Mouse (Mus musculus): ENCODE data around the gene Myzap.

The Myzap gene

DNA sequence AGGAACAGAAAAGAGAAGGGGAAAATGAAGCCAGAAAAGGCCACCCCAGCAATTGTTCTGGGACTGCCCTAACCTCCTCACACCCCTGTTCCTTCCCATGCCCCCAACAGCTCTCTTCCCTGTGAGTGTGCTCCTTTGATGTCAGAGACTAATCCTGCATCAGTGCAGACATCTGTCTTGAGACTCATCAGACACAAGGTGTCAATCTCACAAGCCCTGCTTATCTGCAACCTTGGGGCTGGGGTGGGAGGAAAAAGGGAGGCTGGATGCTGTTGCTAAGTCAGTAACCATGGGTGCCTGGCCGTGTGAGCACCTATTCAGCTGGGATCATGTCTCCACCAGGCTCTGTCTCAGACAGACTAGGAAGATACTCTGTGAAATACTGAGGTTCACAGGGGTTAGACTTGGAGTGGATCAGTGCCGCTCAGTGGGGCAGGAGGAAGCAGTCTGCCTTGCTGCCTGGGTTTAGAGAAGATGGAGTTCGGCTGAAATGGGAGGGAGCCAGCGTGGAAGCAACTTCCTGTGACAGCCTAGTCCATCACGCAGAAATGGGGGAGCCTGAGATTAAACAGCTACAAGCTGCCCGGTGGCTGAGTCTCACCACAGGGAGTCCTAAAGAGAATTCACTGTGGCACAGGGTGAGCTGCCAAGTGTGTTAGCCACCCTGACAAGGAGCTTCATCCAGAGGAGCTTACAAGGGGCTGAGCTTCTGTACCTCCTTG, 12.9 kb upstream of the Myzap start:
- in situ Hi-C loops (cut with MboI, MseI) = no loop called here

DNA sequence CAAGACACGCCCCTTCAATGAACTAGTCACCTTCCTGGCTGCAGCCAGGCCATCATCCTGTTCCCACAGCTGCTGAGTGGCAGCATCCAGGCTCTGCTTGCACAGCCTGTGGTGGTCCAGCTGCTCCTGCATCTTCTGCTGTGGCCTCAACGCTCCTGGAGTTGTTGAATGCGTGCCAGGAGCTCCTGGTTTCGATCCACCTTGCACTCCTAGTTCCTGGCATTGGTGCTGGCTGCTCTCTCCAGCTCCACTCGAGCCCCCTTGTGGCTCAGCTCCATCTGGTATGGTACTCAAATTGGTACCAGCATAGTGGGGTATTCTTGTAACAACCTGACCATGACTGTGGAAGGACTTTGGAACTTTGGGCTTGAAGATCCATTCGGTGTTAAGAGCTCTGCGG, 7.7 kb upstream of the Myzap start:
- in situ Hi-C loops (cut with MboI, MseI) = no loop called here

DNA sequence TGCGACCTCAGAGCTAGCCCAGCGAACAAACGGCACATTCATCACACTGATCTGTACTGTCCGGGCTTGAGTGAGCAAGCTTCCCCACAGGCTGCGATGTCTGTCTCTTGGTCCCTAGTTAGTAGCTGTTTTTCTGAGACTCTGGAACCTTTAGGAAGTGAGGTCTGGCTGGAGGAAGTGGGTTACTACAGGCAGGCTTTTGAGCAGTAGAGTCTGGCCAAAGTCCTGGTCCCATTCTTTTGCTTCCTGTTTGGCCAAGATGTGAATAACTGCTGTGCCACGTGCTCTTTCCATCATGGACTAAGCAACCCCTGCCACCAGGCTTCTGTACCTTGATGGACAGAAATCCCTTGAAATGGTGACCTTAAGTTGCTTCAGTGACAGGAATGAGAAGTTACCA, 4.7 kb upstream of the Myzap start:
- in situ Hi-C loops (cut with MboI, MseI) = no loop called here

DNA sequence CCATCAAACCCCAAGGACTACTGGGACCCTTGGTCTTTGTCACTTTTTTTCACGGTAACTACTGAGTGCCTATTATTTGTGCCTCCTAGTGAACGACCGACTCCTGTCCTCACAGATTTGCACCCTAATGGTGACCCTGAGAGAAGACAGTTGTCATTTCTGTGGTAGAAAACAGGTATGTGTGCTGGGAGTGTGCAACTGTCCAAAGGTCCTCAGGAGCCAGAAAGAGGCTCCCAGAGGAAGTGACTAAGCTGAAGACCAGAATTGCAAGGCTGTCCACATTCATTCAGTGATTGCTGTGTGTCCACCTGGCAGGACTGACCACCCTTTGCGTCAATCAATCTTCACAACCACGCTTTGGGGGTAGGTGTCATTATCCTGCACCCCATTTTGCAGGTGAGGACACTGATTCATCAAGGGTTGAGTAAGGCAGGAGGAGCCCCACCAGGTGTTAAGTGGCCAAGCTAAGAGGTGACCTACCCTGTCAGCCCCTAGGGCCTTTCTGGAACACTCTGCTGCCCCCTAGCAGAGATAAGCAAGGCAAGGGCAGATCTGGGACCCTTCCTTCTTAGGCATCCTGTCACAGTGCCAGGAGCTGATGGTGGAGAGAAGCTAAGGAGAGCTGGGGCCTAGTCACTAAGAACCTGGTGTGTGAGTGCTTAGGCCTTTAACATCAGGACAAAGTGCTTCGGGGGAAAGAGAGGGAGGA, 571 bp upstream of the Myzap start:
- in situ Hi-C loops (cut with MboI, MseI) = no loop called here

DNA sequence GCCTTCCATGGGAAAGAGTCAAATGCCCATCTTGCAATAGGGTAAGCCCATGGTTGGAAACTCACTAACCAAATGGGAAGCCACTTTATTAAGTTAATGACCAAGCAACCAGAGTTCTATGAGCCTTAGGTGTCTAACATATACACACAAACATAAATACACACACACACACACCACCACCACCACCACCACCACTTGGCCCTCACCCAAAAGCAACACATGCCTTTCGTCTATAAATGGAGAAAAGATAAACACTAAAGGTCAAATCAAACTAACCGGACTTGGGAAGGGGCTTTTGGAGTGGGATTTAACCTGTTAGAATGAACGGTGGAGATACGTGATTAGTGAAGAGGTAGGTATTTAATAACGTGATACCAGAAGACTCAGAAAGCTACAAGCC, 1.1 kb downstream of the Myzap start:
- in situ Hi-C loops (cut with MboI, MseI) = no loop called here

DNA sequence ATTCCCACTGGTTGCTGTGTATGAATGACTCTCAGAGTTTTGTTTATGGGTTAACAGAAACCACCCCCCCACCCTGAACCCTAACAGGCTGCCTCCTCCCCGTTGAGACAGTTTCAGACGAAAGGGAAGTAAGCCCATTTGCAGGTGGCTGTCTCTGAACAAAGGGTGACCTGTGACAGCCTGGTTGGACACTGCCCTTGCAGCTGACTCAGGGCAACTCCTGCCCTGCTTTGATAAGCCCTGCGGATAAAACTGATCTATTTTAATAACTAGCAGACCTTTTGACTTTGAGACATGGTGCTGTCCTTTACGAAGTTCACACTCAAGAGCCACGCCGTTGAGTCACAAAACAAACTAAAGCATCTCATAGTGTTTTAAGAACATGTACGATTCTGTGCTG, 2.4 kb downstream of the Myzap start:
- in situ Hi-C loops (cut with MboI, MseI) = no loop called here

DNA sequence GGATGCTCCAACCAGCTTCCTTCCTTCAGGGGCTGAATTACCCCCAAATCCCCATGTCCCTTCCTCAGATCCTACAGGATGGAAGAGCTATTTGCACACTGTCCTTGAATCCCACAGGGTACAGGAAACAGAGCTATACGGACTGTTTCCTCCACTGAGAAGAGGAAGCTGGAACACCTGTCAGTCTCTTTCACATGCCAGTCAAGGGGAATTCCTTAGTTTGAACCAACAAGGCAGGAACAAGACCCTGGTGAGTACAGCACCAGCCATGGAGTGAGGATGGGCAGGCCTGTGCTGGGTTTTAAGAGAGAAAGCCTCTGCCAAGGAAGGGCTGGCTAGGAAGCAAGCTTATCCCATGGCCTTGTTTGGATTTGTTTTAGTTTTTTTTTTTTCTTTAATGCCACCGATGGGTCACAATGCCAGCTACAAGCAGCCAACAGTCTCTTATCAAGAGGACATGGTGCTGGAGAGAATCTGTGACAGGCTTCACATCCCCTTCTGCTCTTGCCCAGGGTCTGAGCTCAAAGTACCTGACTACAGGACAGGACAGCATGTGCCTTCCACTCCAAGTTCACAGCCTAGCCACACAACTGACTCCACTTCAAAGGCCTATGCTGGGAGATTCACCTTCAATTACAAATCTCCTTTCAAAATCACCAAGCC, 3.1 kb downstream of the Myzap start:
- in situ Hi-C loops (cut with MboI, MseI) = no loop called here

DNA sequence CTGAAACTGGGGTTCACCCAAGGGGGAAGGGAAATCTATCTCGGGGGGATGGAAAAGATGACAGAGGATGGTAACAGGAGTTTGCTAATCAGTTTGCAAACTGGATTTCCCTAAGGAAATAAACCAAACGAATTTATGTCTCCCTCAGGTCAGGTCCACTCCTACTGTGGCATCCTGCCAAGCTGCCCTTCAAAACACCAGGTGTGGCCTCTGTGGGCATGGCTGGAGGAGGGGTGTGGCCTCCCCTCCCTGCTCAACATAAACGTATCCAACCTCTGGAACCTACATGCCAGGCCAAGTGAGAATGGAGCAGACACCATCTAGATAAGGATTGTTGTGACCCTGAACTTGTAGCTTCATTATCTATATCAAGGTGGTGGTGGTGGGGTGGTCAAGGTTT, 5.8 kb downstream of the Myzap start:
- in situ Hi-C loops (cut with MboI, MseI) = no loop called here

DNA sequence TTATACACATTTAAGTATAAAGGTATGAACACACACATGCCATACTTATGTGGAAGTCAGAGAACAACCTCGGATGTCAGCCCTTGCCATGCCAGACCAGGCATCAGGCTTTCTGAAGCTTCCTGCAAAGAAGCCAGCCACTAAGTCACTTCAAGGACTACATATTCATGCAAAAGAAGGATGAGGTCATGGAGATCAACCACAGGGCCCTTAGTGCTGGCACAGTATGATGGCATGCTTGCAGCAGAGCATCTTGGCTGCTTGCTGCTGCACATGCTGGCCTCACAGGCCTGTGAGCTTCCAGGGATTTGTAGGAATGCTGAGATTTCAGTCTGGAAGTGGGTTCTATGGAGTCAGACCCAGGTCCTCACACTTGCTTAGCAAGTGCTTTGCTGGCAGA, 9.4 kb downstream of the Myzap start:
- in situ Hi-C loops (cut with MboI, MseI) = no loop called here

DNA sequence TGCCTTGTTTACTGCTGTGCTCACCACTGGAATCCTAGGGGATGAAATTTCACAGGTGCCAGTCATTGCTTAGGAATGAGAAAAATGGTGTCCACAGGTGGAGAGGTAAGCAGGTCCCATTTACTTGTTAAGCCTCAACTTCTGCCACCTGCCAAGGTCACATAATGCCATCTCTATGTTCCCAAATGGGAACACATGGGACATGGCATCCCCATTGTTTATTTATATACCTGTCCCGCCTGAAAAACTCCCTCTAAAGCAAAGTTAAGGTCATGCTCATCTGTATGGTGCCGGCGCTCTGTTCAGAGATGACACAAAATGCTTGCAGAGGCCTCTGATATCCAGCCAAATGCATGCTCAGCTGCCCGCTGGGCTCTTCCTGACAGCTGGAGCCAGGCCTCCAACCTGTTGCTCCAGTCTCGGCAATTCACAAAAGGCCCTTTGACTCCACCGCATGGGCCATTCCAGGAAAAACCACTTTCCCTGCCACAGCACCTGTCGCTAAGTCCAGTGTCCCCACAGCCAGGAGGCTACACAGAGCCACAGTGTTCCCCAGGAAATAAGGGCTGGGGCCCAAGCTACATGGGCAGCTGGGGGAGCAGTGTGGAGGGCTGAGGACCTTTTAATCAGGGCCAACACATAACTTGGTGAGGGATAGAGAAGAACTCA, 13.1 kb downstream of the Myzap start:
- in situ Hi-C loops (cut with MboI, MseI) = no loop called here

DNA sequence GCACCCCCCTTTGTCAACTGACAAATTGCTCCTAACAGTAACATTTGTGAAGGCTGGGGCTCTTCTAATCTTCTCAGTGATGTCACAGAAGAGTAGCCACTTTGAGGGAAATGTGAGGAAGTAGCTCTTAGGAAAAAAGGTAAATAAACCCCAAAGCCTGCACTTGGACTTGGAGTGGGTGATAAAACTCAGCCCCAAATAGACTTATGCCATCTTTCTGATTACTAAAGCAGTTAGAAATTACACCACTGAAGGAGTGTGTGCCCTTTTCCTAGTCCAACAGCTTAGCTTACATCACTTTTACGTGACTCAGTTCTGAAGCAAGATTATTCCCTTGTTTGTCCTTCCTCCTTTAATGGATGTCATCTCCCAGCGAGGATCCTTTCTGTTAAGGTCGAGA, 17.7 kb downstream of the Myzap start:
- in situ Hi-C loops (cut with MboI, MseI) = no loop called here

DNA sequence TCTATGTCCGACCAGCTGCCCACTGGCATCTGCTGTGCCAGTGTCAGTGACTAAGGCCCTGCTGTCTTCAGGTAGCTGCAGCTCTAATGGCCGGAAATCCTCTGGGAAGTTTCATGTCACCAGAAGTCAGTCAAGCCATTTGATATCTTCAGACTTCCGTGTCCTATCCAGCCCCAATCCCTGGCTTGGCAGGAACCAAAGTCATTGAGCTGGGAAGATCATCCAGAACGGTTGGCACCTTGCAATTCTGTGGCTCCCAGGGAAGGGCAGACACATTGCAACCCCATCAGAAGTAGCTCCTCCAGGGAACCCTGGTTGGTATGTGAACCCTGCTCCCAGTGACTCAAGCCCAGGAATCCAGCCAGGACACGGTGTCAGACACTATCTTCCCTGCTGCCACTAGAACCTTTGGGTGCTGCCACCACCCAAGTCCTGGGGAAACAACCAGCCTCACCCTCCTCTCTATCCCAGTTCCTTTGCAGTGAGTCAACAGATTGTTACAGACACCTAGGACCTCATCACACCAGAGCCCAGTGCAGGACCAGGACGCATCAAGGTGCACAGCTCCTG, 18.3 kb downstream of the Myzap start:
- in situ Hi-C loops (cut with MboI, MseI) = no loop called here

DNA sequence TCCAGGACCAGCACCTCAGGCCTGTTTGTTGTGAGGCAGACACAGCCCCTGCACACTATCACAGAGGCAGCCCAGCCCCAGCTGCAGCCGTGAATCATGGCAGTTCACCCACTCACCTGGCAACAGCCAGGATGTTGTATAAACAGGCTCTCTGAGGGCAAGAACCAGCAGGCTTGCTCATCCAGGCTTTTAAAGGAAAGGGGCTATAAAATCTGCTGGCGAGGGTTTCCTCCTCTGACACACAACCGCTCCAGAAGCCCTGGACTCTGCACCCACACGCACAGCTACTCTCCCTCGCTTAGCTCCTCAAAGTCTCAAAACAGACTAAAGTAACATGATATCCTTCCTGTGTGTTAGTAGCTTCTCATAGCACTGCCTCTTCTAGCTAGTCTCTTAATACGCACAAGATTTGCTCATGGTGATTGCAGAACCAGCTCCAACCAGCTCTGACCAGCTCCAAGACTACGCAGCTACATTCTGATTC, 21.0 kb downstream of the Myzap start:
- in situ Hi-C loops (cut with MboI, MseI) = no loop called here

DNA sequence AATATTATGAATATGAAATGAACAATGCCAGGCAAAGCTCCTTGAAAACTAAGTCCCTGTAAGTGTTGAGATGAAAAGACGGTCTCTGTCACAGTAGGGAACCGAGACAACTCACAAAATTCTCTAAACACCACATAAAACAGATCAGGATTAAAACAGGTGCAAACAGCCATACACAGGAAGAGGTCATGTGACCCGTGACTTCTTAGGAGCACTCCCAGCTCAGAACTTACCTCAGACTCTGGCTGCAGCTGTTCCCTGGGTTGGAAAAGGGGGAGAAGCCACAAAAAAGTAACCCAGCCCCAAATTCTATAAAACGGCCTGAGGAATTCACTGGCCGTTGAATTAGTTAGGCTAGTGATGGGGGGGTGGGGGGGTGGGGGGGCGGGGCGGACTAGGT, 22.0 kb downstream of the Myzap start:
- in situ Hi-C loops (cut with MboI, MseI) = no loop called here

DNA sequence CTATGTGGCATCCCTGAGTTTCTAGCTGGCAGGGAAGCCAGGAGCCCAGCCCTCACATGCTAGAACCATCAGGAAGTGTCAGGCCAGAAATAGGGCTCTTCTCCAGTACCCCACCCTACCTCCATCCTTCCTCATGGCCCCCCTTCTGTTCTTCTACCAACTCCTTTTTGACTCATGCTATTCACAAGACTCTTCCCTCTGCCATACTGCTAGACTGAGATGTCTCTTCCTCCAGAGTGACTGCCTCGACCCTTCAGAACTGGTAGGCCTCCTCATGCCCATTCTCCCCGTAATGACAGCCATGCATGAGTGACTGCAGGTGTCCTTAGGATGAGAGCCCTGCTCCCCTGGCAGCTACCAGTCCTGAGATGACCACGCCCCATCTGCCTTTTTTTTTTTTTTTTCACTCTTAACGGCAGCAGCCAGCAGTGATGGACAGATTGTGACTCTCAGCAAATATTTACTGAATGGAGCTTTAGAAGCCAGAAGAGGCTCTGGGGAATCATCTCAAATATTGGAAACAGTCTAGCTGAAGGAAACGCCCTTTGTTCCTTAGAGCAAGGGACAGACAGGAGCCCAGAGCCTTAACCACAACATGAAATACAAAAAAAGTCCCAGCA, 23.7 kb downstream of the Myzap start:
- in situ Hi-C loops (cut with MboI, MseI) = no loop called here

DNA sequence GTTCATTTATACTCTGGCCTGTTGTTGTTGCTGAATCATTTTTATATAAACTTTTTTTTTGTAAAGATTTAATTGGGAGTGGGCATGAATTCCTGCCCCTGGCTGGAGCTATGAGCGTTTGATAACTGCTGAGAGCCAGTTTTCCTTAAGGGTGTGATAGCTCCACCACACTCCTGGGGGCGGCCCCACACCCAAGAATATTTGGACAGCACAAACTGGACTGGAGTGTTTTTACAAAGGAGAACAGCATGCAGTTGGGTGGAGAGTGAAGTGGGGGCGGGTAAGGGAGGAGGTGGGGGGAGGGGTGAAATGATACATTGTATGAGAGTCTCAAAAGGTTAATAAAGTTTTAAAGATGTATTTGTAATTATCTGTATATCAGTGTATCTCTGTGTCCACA, 24.8 kb downstream of the Myzap start:
- in situ Hi-C loops (cut with MboI, MseI) = no loop called here

DNA sequence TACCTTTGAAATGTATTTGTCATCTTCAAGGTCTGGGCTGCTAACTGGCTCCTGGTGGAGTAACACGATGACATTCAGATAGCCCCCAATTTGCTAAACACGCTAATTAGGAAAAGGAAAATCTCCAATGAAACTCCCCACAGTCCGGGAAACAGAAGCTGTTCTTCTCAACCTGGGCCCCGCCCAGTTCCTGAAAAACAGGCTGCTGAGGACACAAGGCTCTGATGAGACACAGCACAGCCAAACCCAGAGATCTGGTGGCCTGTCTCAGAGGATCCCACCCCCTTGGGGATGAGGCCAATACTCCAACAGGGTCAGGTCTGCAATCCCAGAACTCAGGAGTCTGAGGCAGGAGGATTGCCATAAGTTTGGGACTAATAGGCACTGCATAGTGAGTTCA, 25.4 kb downstream of the Myzap start:
- in situ Hi-C loops (cut with MboI, MseI) = no loop called here

DNA sequence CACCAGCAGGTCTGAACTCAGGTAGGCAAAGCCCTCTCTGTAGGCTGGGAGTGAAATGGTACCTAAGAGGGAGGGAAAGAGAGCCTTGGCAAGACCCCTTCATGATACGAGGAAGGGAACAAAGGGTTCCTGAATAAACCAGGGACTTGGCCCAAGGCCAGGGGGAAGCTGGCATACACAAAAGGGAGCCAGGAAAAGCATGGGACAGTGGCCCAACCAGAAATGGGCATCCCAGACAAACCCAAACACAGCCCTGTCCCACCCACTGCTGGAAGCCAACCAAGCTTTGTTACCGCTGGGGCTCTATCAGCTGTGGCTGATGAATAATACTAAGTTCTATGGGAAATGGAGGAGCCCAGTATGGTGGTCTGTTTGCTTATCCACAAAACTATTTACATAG, 34.4 kb downstream of the Myzap start:
- in situ Hi-C loops (cut with MboI, MseI) = no loop called here

DNA sequence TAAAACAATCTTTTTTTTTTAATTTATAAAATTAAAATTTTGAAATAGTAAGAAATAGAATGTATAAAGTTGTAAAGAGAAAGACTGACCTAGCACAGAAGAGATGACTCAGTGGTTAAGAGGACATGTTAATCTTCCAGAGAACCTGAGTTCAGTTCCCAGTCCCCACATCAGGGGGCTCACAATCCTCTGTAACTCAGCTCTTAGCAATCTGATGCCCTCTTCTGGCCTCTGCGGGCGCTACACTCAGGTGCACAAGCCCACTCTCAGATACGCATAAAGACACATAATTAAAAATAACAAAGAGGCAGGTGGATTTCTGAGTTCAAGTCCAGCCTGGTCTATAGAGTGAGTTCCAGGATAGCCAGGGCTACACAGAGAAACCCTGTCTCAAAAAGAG, 38.2 kb downstream of the Myzap start:
- in situ Hi-C loops (cut with MboI, MseI) = no loop called here

DNA sequence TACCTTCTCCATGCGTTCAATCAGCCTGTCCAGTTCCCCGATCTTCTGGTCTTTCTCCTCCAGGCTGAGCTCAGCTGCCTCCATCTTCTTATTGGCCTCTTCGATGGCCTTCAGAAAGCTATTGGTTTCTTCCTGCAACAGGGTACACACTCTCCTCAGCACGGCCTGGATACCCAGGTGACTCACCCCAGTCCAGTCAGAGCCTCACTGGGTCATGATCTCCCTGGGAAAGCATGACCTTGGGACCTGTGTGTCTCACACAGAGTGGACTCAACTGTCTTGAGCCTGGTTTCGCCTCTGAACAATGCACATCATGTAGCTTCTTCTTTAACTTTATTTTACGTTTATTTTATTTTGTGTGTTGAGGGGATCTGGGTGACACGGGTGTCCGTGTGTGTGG, 42.0 kb downstream of the Myzap start:
- in situ Hi-C loops (cut with MboI, MseI) = no loop called here

DNA sequence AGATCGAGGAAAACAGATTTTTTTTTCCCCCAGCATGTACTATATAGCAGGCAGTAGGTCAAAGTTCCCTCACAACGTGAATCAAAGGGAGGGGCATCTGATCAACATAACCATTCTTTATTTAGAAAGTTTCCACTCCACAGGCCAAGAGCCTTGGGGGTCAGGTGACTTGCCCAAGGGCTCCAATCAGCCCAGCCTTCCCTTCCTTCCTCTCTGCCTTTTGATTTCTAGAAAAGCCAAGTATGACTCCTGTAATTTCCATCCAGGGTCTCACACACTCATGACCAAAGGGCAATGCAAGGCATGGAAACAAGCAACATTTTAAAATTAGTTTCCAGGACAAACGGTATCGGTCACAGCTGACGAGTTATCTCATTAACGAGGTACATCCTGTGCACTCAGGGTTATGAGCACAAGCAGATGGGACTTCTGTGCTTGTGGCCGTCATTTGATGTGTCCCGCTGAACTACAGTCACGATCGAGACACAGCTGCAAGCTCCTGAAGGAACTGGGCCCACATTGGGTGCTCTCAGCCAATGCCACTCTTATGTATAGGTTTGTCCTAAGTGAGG, 44.4 kb downstream of the Myzap start:
- in situ Hi-C loops (cut with MboI, MseI) = no loop called here
